Mouse (Mus musculus) midbrain, embryonic 10.5 days (tissue): ENCODE data around the gene Zfp219. TPM values are rescaled to one million over a fixed set of nuclear protein-coding genes. Genes with fewer than 3 reads are reported as not detected.
"Not testable (repeated sequence)": the region's sequence is repeated elsewhere in the genome, so short reads cannot be mapped to it uniquely, and the experiment has no call there.

Experiments
- DNase-seq: peaks from one replicate; pipeline ENCODE4 v3.0.0-alpha.2; 2017; ENCODE audit warnings: low spot score
- H3K27ac ChIP-seq: fragments of 300-500 bp; sonication (generic); replicated peaks from 2 replicates; pipeline ENCODE4 v1.5.1; 2016; ENCODE audit warnings: mild to moderate bottlenecking
- H3K27me3 ChIP-seq: fragments of 300-500 bp; sonication (generic); 2 replicates; pipeline ENCODE4 v1.6.1; 2016; ENCODE audit warnings: low read depth, mild to moderate bottlenecking; ENCODE audit not compliant: poor library complexity, severe bottlenecking
- H3K36me3 ChIP-seq: fragments of 300-500 bp; sonication (generic); 2 replicates; pipeline ENCODE4 v1.6.1; 2016; ENCODE audit warnings: mild to moderate bottlenecking, moderate library complexity
- H3K4me1 ChIP-seq: fragments of 300-500 bp; sonication (generic); 2 replicates; pipeline ENCODE4 v1.6.1; 2016
- H3K4me3 ChIP-seq: fragments of 300-500 bp; sonication (generic); 2 replicates; pipeline ENCODE4 v1.5.1; 2016; ENCODE audit warnings: mild to moderate bottlenecking, moderate library complexity
- H3K9me3 ChIP-seq: fragments of 300-500 bp; sonication (generic); replicated peaks from 2 replicates; pipeline ENCODE4 v1.6.1; 2016; ENCODE audit warnings: mild to moderate bottlenecking
- WGBS: fragments of 180-500 bp; shearing (Covaris S2); methylation state at CpG from one replicate; pipeline ENCODE4 v1.1.7; 2016; 5-methylcytosine and 5-hydroxymethylcytosine counted together
- polyA plus RNA-seq: library from polyadenylated mRNA; unstranded; fragments of >200 nt; fragmentation: Nextera tagmentation; extraction: Ambion mirVana; gene quantifications from 2 replicates; pipeline ENCODE4 v1.2.1, GENCODE M21; 2016

The Zfp219 gene
- polyA plus RNA-seq = 89.4 and 96.6 TPM in 2 replicates

GRCm38 (mm10) chr14:52020486-52021137, at the start of gene Zfp219:
Gene Zfp219 (minus strand): TSS chr14:52020733.
- Histone ChIP-seq H3K36me3 (peaks cover 4% of the 10 kb centered on the region; the same call in 1 of the 2 replicates), H3K27ac (peak within 1 kb of the TSS; percentile 98), H3K4me1 (peaks cover 77% of the 10 kb centered on the region), H3K27me3 (no peaks in the 10 kb centered on the region), H3K9me3 (no peaks in the 10 kb centered on the region), H3K4me3 (peak within 1 kb of the TSS; percentile 59)
- peak; percentile 76 for DNase-seq
- 11% methylated on average over 15 of the region's 15 CpGs for WGBS

- no peaks in the 10 kb centered on the region for H3K9me3 ChIP-seq
- no peak overlapping the region for H3K4me3 ChIP-seq
- H3K4me1 ChIP-seq = no peaks in the 10 kb centered on the region
- no peaks in the 10 kb centered on the region for H3K27me3 ChIP-seq
- DNase-seq = no peak
- H3K36me3 ChIP-seq = peaks cover 10% of the 10 kb centered on the region
- 65% methylated on average over 4 of the region's 4 CpGs for WGBS
- H3K27ac ChIP-seq = no peak overlapping the region
Measured at GRCm38 (mm10) chr14:52066135-52066534, 45.6 kb upstream of the Zfp219 start.

- H3K9me3 ChIP-seq = no peaks in the 10 kb centered on the region
- no peaks in the 10 kb centered on the region for H3K4me1 ChIP-seq
- WGBS = 89% methylated on average over 8 of the region's 8 CpGs
- DNase-seq = no peak
- H3K4me3 ChIP-seq = no peak overlapping the region
- H3K27me3 ChIP-seq = no peaks in the 10 kb centered on the region
- H3K27ac ChIP-seq = no peak overlapping the region
- no peaks in the 10 kb centered on the region for H3K36me3 ChIP-seq
Measured at GRCm38 (mm10) chr14:52061798-52062197, 41.3 kb upstream of the Zfp219 start.

- Histone ChIP-seq H3K9me3 (no peaks in the 10 kb centered on the region), H3K27me3 (no peaks in the 10 kb centered on the region), H3K4me3 (no peak overlapping the region), H3K27ac (no peak overlapping the region), H3K36me3 (no peaks in the 10 kb centered on the region), H3K4me1 (no peaks in the 10 kb centered on the region)
- no peak for DNase-seq
- 84% methylated on average over 1 of the region's 1 CpGs for WGBS
Measured at GRCm38 (mm10) chr14:52060800-52061199, 40.3 kb upstream of the Zfp219 start.

GRCm38 (mm10) chr14:52059982-52060381, 39.4 kb upstream of the Zfp219 start:
- Histone ChIP-seq H3K4me1 (no peaks in the 10 kb centered on the region), H3K9me3 (no peaks in the 10 kb centered on the region), H3K4me3 (no peak overlapping the region), H3K27ac (no peak overlapping the region), H3K36me3 (no peaks in the 10 kb centered on the region), H3K27me3 (no peaks in the 10 kb centered on the region)
- 79% methylated on average over 4 of the region's 4 CpGs for WGBS
- DNase-seq = no peak

GRCm38 (mm10) chr14:52052720-52053119, 32.2 kb upstream of the Zfp219 start:
- not testable (repeated sequence) for DNase-seq, H3K36me3 ChIP-seq, H3K27me3 ChIP-seq, H3K27ac ChIP-seq, H3K9me3 ChIP-seq, H3K4me3 ChIP-seq, H3K4me1 ChIP-seq
- 88% methylated on average over 3 of the region's 3 CpGs for WGBS

- 68% methylated on average over 9 of the region's 9 CpGs for WGBS
- no peaks in the 10 kb centered on the region for H3K9me3 ChIP-seq
- H3K36me3 ChIP-seq = no peaks in the 10 kb centered on the region
- no peaks in the 10 kb centered on the region for H3K27me3 ChIP-seq
- H3K4me3 ChIP-seq = no peak overlapping the region
- H3K4me1 ChIP-seq = peaks cover 26% of the 10 kb centered on the region
- H3K27ac ChIP-seq = no peak overlapping the region
- DNase-seq = no peak
Measured at GRCm38 (mm10) chr14:52045966-52046565, 25.5 kb upstream of the Zfp219 start.

- Histone ChIP-seq H3K9me3 (no peaks in the 10 kb centered on the region), H3K27me3 (no peaks in the 10 kb centered on the region), H3K4me1 (peaks cover 26% of the 10 kb centered on the region), H3K36me3 (no peaks in the 10 kb centered on the region), H3K4me3 (no peak overlapping the region; the same call in 1 of the 2 replicates), H3K27ac (peak overlapping the region; percentile 52)
- DNase-seq = peak; percentile 50
- 8% methylated on average over 8 of the region's 8 CpGs for WGBS
Measured at GRCm38 (mm10) chr14:52044901-52045678, 24.6 kb upstream of the Zfp219 start.

GRCm38 (mm10) chr14:52043446-52043845, 22.9 kb upstream of the Zfp219 start:
- WGBS = 83% methylated on average over 6 of the region's 6 CpGs
- peaks cover 26% of the 10 kb centered on the region for H3K4me1 ChIP-seq
- H3K36me3 ChIP-seq = no peaks in the 10 kb centered on the region
- no peak overlapping the region for H3K27ac ChIP-seq
- no peaks in the 10 kb centered on the region for H3K9me3 ChIP-seq
- no peak overlapping the region for H3K4me3 ChIP-seq
- no peaks in the 10 kb centered on the region for H3K27me3 ChIP-seq
- DNase-seq = no peak

- not testable (repeated sequence) for H3K9me3 ChIP-seq, DNase-seq, H3K27me3 ChIP-seq, H3K36me3 ChIP-seq, H3K27ac ChIP-seq, H3K4me3 ChIP-seq
- 52% methylated on average over 3 of the region's 3 CpGs for WGBS
- H3K4me1 ChIP-seq = peaks cover 26% of the 10 kb centered on the region
Measured at GRCm38 (mm10) chr14:52042359-52042758, 21.8 kb upstream of the Zfp219 start, which contains the start of gene Olfr221. Gene Olfr221 (minus strand): TSS chr14:52042459.

GRCm38 (mm10) chr14:52039332-52039731, 18.8 kb upstream of the Zfp219 start:
- no peak for DNase-seq
- no peaks in the 10 kb centered on the region for H3K27me3 ChIP-seq
- H3K27ac ChIP-seq = no peak overlapping the region
- 87% methylated on average over 5 of the region's 5 CpGs for WGBS
- H3K36me3 ChIP-seq = no peaks in the 10 kb centered on the region
- no peaks in the 10 kb centered on the region for H3K9me3 ChIP-seq
- H3K4me3 ChIP-seq = no peak overlapping the region
- 0 out of 2 replicates have a peak, but pooled peaks cover 3% of the 10 kb centered on the region for H3K4me1 ChIP-seq

GRCm38 (mm10) chr14:52035926-52036325, 15.4 kb upstream of the Zfp219 start:
- Histone ChIP-seq H3K9me3 (no peaks in the 10 kb centered on the region), H3K36me3 (no peaks in the 10 kb centered on the region), H3K27me3 (no peaks in the 10 kb centered on the region), H3K4me3 (no peak overlapping the region), H3K4me1 (no peaks in the 10 kb centered on the region), H3K27ac (no peak overlapping the region)
- 83% methylated on average over 6 of the region's 6 CpGs for WGBS
- DNase-seq = no peak

- H3K27me3 ChIP-seq = no peaks in the 10 kb centered on the region
- no peak for DNase-seq
- H3K36me3 ChIP-seq = no peaks in the 10 kb centered on the region
- 86% methylated on average over 4 of the region's 4 CpGs for WGBS
- no peaks in the 10 kb centered on the region for H3K9me3 ChIP-seq
- H3K4me3 ChIP-seq = no peak overlapping the region
- no peak overlapping the region for H3K27ac ChIP-seq
- H3K4me1 ChIP-seq = peaks cover 28% of the 10 kb centered on the region
Measured at GRCm38 (mm10) chr14:52026342-52026741, 5.8 kb upstream of the Zfp219 start.
